Mouse (Mus musculus): ENCODE data around the gene Hdac9.

- TF ChIP-seq ZKSCAN1 (IDR thresholded peaks at IDR 0.05; ENCODE audit: low read depth, low read length) (no peak), POLR2A (IDR thresholded peaks at IDR 0.05; ENCODE audit: control insufficient read depth in 1 of 2, insufficient read depth in 1 of 2, low read depth in 1 of 2, low read length in 2 of 2, poor library complexity in 1 of 2) (no peak), HCFC1 (IDR thresholded peaks at IDR 0.05; ENCODE audit: low read depth, low read length) (no peak), CTCF (IDR thresholded peaks at IDR 0.05 in 2 of 3, conservative IDR thresholded peaks at IDR 0.05 in 1 of 3; ENCODE audit: control insufficient read depth in 1 of 3, insufficient read depth in 1 of 3, low read depth in 2 of 3, low read length in 3 of 3, poor library complexity in 1 of 3, severe bottlenecking in 1 of 3) (no peak), MYC (IDR thresholded peaks at IDR 0.05; ENCODE audit: low read depth, low read length) (no peak), MEF2A (IDR thresholded peaks at IDR 0.05; ENCODE audit: extremely low read depth, insufficient replicate concordance, low read depth, low read length, poor library complexity, severe bottlenecking) (no peak), JUND (IDR thresholded peaks at IDR 0.05; ENCODE audit: low read depth, low read length) (no peak)
These were observed 829.5 kb downstream of the Hdac9 start for GRCm38 (mm10) chr12:34087292-34087942.
